ENCODE assay signal across 8 mouse cellular contexts in genomic region chr5:24604656-24605100, GRCm38 (mm10). TPM values are rescaled to one million over a fixed set of nuclear protein-coding genes. Genes with fewer than 3 reads are reported as not detected.
DNase-seq lines count a peak whose midpoint lies in the region; ATAC-seq and TF ChIP-seq lines count a peak whose summit lies in the region.

No protein-coding gene starts in this region.

- peak overlapping the region; percentile 77 for H3K4me3 ChIP-seq in gastrocnemius, adult 2 months
- peak overlapping the region; percentile 52 for H3K4me3 ChIP-seq in hindbrain, embryonic 14.5 days (replicated peaks; ENCODE audit: low read length)
- H3K4me3 ChIP-seq in midbrain, embryonic 10.5 days = peak overlapping the region; percentile 75
- H3K4me3 ChIP-seq in small intestine, adult 2 months (ENCODE audit: low read depth, low read length) = peak overlapping the region; percentile 60

- H3K4me2 ChIP-seq in hindbrain, embryonic 14.5 days (replicated peaks) = peak overlapping the region; percentile 95

- 0% methylated on average over 35 of the region's 46 CpGs for WGBS in hindbrain, embryonic 14.5 days
- under 1% methylated on average over 46 of the region's 46 CpGs for WGBS in midbrain, embryonic 10.5 days
- under 1% methylated on average over 46 of the region's 46 CpGs for WGBS in small intestine, adult 2 months

- H3K27ac ChIP-seq in gastrocnemius, adult 2 months = peak overlapping the region; percentile 100
- peak overlapping the region; percentile 97 for H3K27ac ChIP-seq in hindbrain, embryonic 14.5 days
- peak overlapping the region; percentile 97 for H3K27ac ChIP-seq in midbrain, embryonic 10.5 days (replicated peaks)
- H3K27ac ChIP-seq in small intestine, adult 2 months (ENCODE audit: insufficient read depth, low read depth, low read length) = peak overlapping the region; percentile 21

- H3K4me1 ChIP-seq in hindbrain, embryonic 14.5 days (replicated peaks; ENCODE audit: control insufficient read depth, insufficient read depth, low read length) = peaks cover 60% of the 10 kb centered on the region
- peaks cover 84% of the 10 kb centered on the region for H3K4me1 ChIP-seq in midbrain, embryonic 10.5 days
- H3K4me1 ChIP-seq in small intestine, adult 2 months (ENCODE audit: control insufficient read depth, insufficient read depth, insufficient read length, low read length) = peaks cover 17% of the 10 kb centered on the region

- H3K9ac ChIP-seq in hindbrain, embryonic 14.5 days = peak overlapping the region; percentile 75

- H3K27me3 ChIP-seq in hindbrain, embryonic 14.5 days (ENCODE audit: control insufficient read depth, insufficient read depth, low read length) = no peaks in the 10 kb centered on the region
- H3K27me3 ChIP-seq in midbrain, embryonic 10.5 days (ENCODE audit: low read depth, poor library complexity, severe bottlenecking) = peaks cover 55% of the 10 kb centered on the region
- H3K27me3 ChIP-seq in small intestine, adult 2 months (ENCODE audit: control insufficient read depth, insufficient read depth, low read length) = peaks cover 12% of the 10 kb centered on the region; the same call in 1 of the 2 replicates

- intact Hi-C loops in gastrocnemius, adult 2 months (cut with DNase I) = loop anchor here (2.0 kb wide), 1 partner anchor 46 kb away; no protein-coding TSS in a partner anchor
- intact Hi-C loops in left cerebral cortex, postnatal 25 days (cut with DNase I) = no loop called here

- TF ChIP-seq POLR2A in small intestine, adult 2 months (IDR thresholded peaks at IDR 0.05; ENCODE audit: low read depth, low read length) = no peak

- peak; percentile 75 for ATAC-seq in hindbrain, embryonic 14.5 days (ENCODE audit: low FRiP score)

- H3K36me3 ChIP-seq in hindbrain, embryonic 14.5 days (replicated peaks; ENCODE audit: control insufficient read depth, insufficient read depth) = no peaks in the 10 kb centered on the region
- no peaks in the 10 kb centered on the region for H3K36me3 ChIP-seq in midbrain, embryonic 10.5 days
- no peaks in the 10 kb centered on the region for H3K36me3 ChIP-seq in small intestine, adult 2 months (ENCODE audit: control insufficient read depth, insufficient read depth, low read length)

- TF ChIP-seq CTCF in gastrocnemius, adult 2 months (IDR thresholded peaks at IDR 0.05) = peak; percentile 43
- no peak for TF ChIP-seq CTCF in small intestine, adult 2 months (IDR thresholded peaks at IDR 0.05; ENCODE audit: extremely low read depth, insufficient read length, insufficient replicate concordance, low read depth, low read length)

- no peaks in the 10 kb centered on the region for H3K9me3 ChIP-seq in hindbrain, embryonic 14.5 days (ENCODE audit: control insufficient read depth, low read length)
- H3K9me3 ChIP-seq in midbrain, embryonic 10.5 days (replicated peaks) = no peaks in the 10 kb centered on the region

- peak; percentile 86 to 88 for DNase-seq in adrenal gland, adult 18-20 months (ENCODE audit: low spot score in 2 of 2)
- peak; percentile 90 to 95 for DNase-seq in cerebellum, postnatal 10 days
- DNase-seq in gastrocnemius, adult 2 months = peak; percentile 97
- peak; percentile 76 for DNase-seq in hindbrain, embryonic 14.5 days (ENCODE audit: low spot score)
- peak; percentile 76 to 79 for DNase-seq in left cerebral cortex, postnatal 25 days (ENCODE audit: low spot score in 2 of 2)
- DNase-seq in midbrain, embryonic 10.5 days (ENCODE audit: low spot score) = peak; percentile 94
- no peak for DNase-seq in spleen, postnatal 14 days (ENCODE audit: low spot score in 2 of 2)

RNA-seq across cellular contexts. Expression of gene Chpf2, which starts 18.1 kb away (rescaled TPM):
- 10 to 100 TPM; 34.5 to 39.7 TPM for total RNA-seq in adrenal gland, adult 18-20 months (2021)
- 10 to 100 TPM in 1 of 2 experiments, 1 to 10 TPM in 1; 6.4 to 10.1 TPM for total RNA-seq in gastrocnemius, adult 2 months (2021)
- 14.0 and 14.4 TPM in 2 replicates for polyA plus RNA-seq in hindbrain, embryonic 14.5 days (2014; fragmentation: Nextera tagmentation; extraction: Ambion mirVana)
- 10 to 100 TPM; 68.8 to 77.3 TPM for total RNA-seq in left cerebral cortex, postnatal 25 days (2021)
- 14.8 and 19.7 TPM in 2 replicates for polyA plus RNA-seq in midbrain, embryonic 10.5 days (2016; fragmentation: Nextera tagmentation; extraction: Ambion mirVana)
- polyA plus RNA-seq in small intestine, adult 2 months (2012; rRNA removed) = 19.9 and 25.7 TPM in 2 replicates

RNA-seq across cellular contexts. Expression of gene Smarcd3, which starts 19.5 kb away (rescaled TPM):
- total RNA-seq in adrenal gland, adult 18-20 months (2021) = 10 to 100 TPM; 15.2 to 17.2 TPM
- total RNA-seq in gastrocnemius, adult 2 months (2021) = 100 to 1,000 TPM; 172 to 203 TPM
- 149 and 171 TPM in 2 replicates for polyA plus RNA-seq in hindbrain, embryonic 14.5 days (2014; fragmentation: Nextera tagmentation; extraction: Ambion mirVana)
- 100 to 1,000 TPM in 1 of 2 experiments, 10 to 100 TPM in 1; 93.4 to 105 TPM for total RNA-seq in left cerebral cortex, postnatal 25 days (2021)
- polyA plus RNA-seq in midbrain, embryonic 10.5 days (2016; fragmentation: Nextera tagmentation; extraction: Ambion mirVana) = 32.4 and 44.8 TPM in 2 replicates
- polyA plus RNA-seq in small intestine, adult 2 months (2012; rRNA removed) = 8.5 and 9.0 TPM in 2 replicates

RNA-seq across cellular contexts. Expression of gene Abcf2, which starts 27.4 kb away (rescaled TPM):
- 10 to 100 TPM; 62.8 to 81.3 TPM for total RNA-seq in adrenal gland, adult 18-20 months (2021)
- 100 to 1,000 TPM; 105 to 117 TPM for total RNA-seq in gastrocnemius, adult 2 months (2021)
- 72.3 and 87.2 TPM in 2 replicates for polyA plus RNA-seq in hindbrain, embryonic 14.5 days (2014; fragmentation: Nextera tagmentation; extraction: Ambion mirVana)
- total RNA-seq in left cerebral cortex, postnatal 25 days (2021) = 10 to 100 TPM; 80.6 to 81.4 TPM
- polyA plus RNA-seq in midbrain, embryonic 10.5 days (2016; fragmentation: Nextera tagmentation; extraction: Ambion mirVana) = 160 and 170 TPM in 2 replicates
- polyA plus RNA-seq in small intestine, adult 2 months (2012; rRNA removed) = 20.4 and 32.3 TPM in 2 replicates

RNA-seq across cellular contexts. Expression of gene 4931409K22Rik, which starts 48.1 kb away (rescaled TPM):
- not detected for total RNA-seq in adrenal gland, adult 18-20 months (2021)
- not detected for total RNA-seq in gastrocnemius, adult 2 months (2021)
- polyA plus RNA-seq in hindbrain, embryonic 14.5 days (2014; fragmentation: Nextera tagmentation; extraction: Ambion mirVana) = 0.10 and 0.19 TPM in 2 replicates
- total RNA-seq in left cerebral cortex, postnatal 25 days (2021) = not detected
- polyA plus RNA-seq in midbrain, embryonic 10.5 days (2016; fragmentation: Nextera tagmentation; extraction: Ambion mirVana) = 0.05 TPM in 1 of 2 replicates, not detected in the other
- polyA plus RNA-seq in small intestine, adult 2 months (2012; rRNA removed) = not detected in 2 replicates

Comparison
In these comparisons a context has a peak if more than half of its experiments do, and no peak if none do; other contexts are left out.
1. DNase-seq: peak in adrenal gland, adult 18-20 months (2 of 2), cerebellum, postnatal 10 days (2 of 2), gastrocnemius, adult 2 months (single experiment), hindbrain, embryonic 14.5 days (single experiment), left cerebral cortex, postnatal 25 days (2 of 2) and midbrain, embryonic 10.5 days (single experiment); none in spleen, postnatal 14 days (0 of 2).
2. H3K27ac ChIP-seq: peak in every context shown above with its lines; median percentile 100 in gastrocnemius, adult 2 months; 97 in hindbrain, embryonic 14.5 days; 97 in midbrain, embryonic 10.5 days; 21 in small intestine, adult 2 months.
3. RNA of gene Smarcd3, which starts 19.5 kb away (total RNA-seq): 172 to 203 TPM in gastrocnemius, adult 2 months and 93.4 to 105 TPM in left cerebral cortex, postnatal 25 days; 15.2 to 17.2 TPM in adrenal gland, adult 18-20 months; every median in the first group is over 4 times any median in the second.
4. Peak in every context shown above with its lines, with median percentiles within 50 percentile points of each other: H3K4me3 ChIP-seq.